Mouse (Mus musculus) stomach, postnatal 0 days (tissue): ENCODE data around the gene Ypel2.

ENCODE experiments used
- CTCF ChIP-seq: IDR thresholded peaks from 2 replicates; pipeline ENCODE4 v1.5.1; 2016; ENCODE audit warnings: antibody characterized with exemption, low read depth, mild to moderate bottlenecking, moderate library complexity
- EP300 ChIP-seq: optimal IDR thresholded peaks from 2 replicates; pipeline ENCODE3; 2016; ENCODE audit warnings: antibody characterized with exemption

DNA sequence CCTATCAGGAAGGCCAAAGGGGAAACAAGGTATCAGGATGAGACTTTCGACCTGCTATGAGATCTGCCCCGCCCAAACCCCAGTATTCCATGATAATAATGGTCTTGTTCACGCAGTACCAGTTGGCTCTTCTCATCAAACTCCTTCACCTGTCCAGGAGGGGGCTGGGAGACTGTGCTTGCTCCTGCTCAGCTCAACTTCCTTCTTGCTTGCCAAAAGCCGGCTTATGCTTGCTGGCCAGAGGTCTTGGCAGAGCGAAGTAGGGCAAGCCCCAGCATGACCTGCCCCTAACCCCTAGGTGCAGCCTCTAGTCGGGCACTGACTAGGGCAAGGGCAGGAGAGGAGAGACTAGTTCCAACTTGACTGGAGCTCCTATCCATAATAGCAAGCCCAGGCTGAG lies 72.2 kb downstream of the Ypel2 start:
- TF ChIP-seq CTCF (no peak), EP300 (no peak)
